Mouse (Mus musculus): ENCODE measurements at regions not wholly inside any gene's neighbourhood (a gene's known extent, or its start where the extent isn't known, plus 50 kb on each side); places are given as distances from the start of the nearest gene placed in this dataset.
"Not testable (repeated sequence)": the region's sequence is repeated elsewhere in the genome, so short reads cannot be mapped to it uniquely, and the experiment has no call there.

- no peak for DNase-seq
- intact Hi-C loops (cut with DNase I) = no loop called here
Observed at GRCm38 (mm10) chr3:147736673-147737439, 884.7 kb downstream of the Ttll7 start.

- intact Hi-C loops (cut with DNase I) = no loop called here
- DNase-seq = no peak
Observed at GRCm38 (mm10) chr3:147716391-147716790, 864.2 kb downstream of the Ttll7 start.

GRCm38 (mm10) chr3:147707401-147707801 is 855.2 kb downstream of the Ttll7 start:
- intact Hi-C loops (cut with DNase I) = no loop called here
- no peak for DNase-seq

- intact Hi-C loops (cut with DNase I) = no loop called here
- DNase-seq = no peak
Observed at GRCm38 (mm10) chr3:147683730-147684129, 831.6 kb downstream of the Ttll7 start.

GRCm38 (mm10) chr3:147680299-147680698 is 828.1 kb downstream of the Ttll7 start:
- intact Hi-C loops (cut with DNase I) = no loop called here
- no peak for DNase-seq

GRCm38 (mm10) chr3:147662572-147662971 is 810.4 kb downstream of the Ttll7 start:
- DNase-seq = no peak
- intact Hi-C loops (cut with DNase I) = no loop called here

- intact Hi-C loops (cut with DNase I) = no loop called here
Observed at GRCm38 (mm10) chr3:147652849-147653248, 800.7 kb downstream of the Ttll7 start.

GRCm38 (mm10) chr3:147635486-147635885 is 783.3 kb downstream of the Ttll7 start:
- intact Hi-C loops (cut with DNase I) = not testable (repeated sequence)

More at GRCm38 (mm10) chr3:147652849-147653248, 800.7 kb downstream of the Ttll7 start:
- DNase-seq = no peak

GRCm38 (mm10) chr3:147631151-147631550 is 779.0 kb downstream of the Ttll7 start:
- intact Hi-C loops (cut with DNase I) = no loop called here
- DNase-seq = no peak

More at GRCm38 (mm10) chr3:147635486-147635885, 783.3 kb downstream of the Ttll7 start:
- not testable (repeated sequence) for DNase-seq

- intact Hi-C loops (cut with DNase I) = no loop called here
- no peak for DNase-seq
Observed at GRCm38 (mm10) chr3:147583697-147584315, 731.6 kb downstream of the Ttll7 start.

- DNase-seq = no peak
- intact Hi-C loops (cut with DNase I) = no loop called here
Observed at GRCm38 (mm10) chr3:147571850-147572249, 719.7 kb downstream of the Ttll7 start.

- intact Hi-C loops (cut with DNase I) = no loop called here
- DNase-seq = no peak
Observed at GRCm38 (mm10) chr3:147545329-147546006, 693.3 kb downstream of the Ttll7 start.

- intact Hi-C loops (cut with DNase I) = no loop called here
- no peak for DNase-seq
Observed at GRCm38 (mm10) chr3:147542285-147542684, 690.1 kb downstream of the Ttll7 start.

GRCm38 (mm10) chr3:147537584-147537983 is 685.4 kb downstream of the Ttll7 start:
- intact Hi-C loops (cut with DNase I) = no loop called here
- no peak for DNase-seq

- DNase-seq = no peak
- intact Hi-C loops (cut with DNase I) = no loop called here
Observed at GRCm38 (mm10) chr3:147532196-147532595, 680.0 kb downstream of the Ttll7 start.

GRCm38 (mm10) chr3:147531608-147532180 is 679.5 kb downstream of the Ttll7 start:
- no peak for DNase-seq
- intact Hi-C loops (cut with DNase I) = no loop called here

All from heart, postnatal 14 days (tissue).